Mouse (Mus musculus) CH12.LX (cell line): ENCODE data around the gene Il2ra.

Source experiments
- BHLHE40 ChIP-seq: IDR thresholded peaks from 2 replicates; pipeline ENCODE4 v1.6.1; 2011; ENCODE audit warnings: mild to moderate bottlenecking, low read depth, low read length, improper control_type of control experiment
- CHD1 ChIP-seq: IDR thresholded peaks from 2 replicates; pipeline ENCODE4 v1.6.1; 2012; ENCODE audit warnings: low read depth, low read length, improper control_type of control experiment, inconsistent platforms
- CTCF ChIP-seq, 2 experiments: IDR thresholded peaks in 1 of 2; conservative IDR thresholded peaks in 1 of 2; 2 replicates each; pipeline ENCODE4 v1.5.1; 2011 to 2012; ENCODE audit warnings: low read depth in 2 of 2, low read length in 2 of 2, improper control_type of control experiment in 1 of 2, inconsistent platforms in 1 of 2, mild to moderate bottlenecking in 1 of 2, moderate library complexity in 1 of 2
- JUND ChIP-seq: conservative IDR thresholded peaks from 2 replicates; pipeline ENCODE4 v1.6.1; 2011; ENCODE audit warnings: low read depth, low read length, improper control_type of control experiment
- MAFK ChIP-seq: IDR thresholded peaks from 2 replicates; pipeline ENCODE4 v1.6.1; 2011; ENCODE audit warnings: low read length, improper control_type of control experiment; ENCODE audit not compliant: insufficient replicate concordance
- MAZ ChIP-seq: IDR thresholded peaks from 2 replicates; pipeline ENCODE4 v1.6.1; 2012; ENCODE audit warnings: low read depth, mild to moderate bottlenecking, inconsistent platforms, low read length, improper control_type of control experiment, moderate library complexity
- MEF2A ChIP-seq: IDR thresholded peaks from 2 replicates; pipeline ENCODE4 v1.6.1; 2014; ENCODE audit warnings: low read depth, mild to moderate bottlenecking, inconsistent platforms, low read length, improper control_type of control experiment, borderline replicate concordance
- POLR2A ChIP-seq: IDR thresholded peaks from 2 replicates; pipeline ENCODE4 v1.6.1; 2011; ENCODE audit warnings: low read depth, mild to moderate bottlenecking, improper control_type of control experiment, low read length
- RCOR1 ChIP-seq: conservative IDR thresholded peaks from 2 replicates; pipeline ENCODE4 v1.6.1; 2012; ENCODE audit warnings: low read depth, mild to moderate bottlenecking, inconsistent platforms, low read length, improper control_type of control experiment
- SIN3A ChIP-seq: IDR thresholded peaks from 2 replicates; pipeline ENCODE4 v1.6.1; 2012; ENCODE audit warnings: low read length, improper control_type of control experiment, inconsistent platforms
- SMC3 ChIP-seq: IDR thresholded peaks from 2 replicates; pipeline ENCODE4 v1.6.1; 2011; ENCODE audit warnings: low read depth, low read length, improper control_type of control experiment
- USF2 ChIP-seq: conservative IDR thresholded peaks from 2 replicates; pipeline ENCODE4 v1.6.1; 2011; ENCODE audit warnings: low read depth, low read length, improper control_type of control experiment
- ZNF384 ChIP-seq: IDR thresholded peaks from 2 replicates; pipeline ENCODE4 v1.6.1; 2012; ENCODE audit warnings: low read depth, low read length, improper control_type of control experiment, inconsistent platforms

- no peak for TF ChIP-seq USF2
- TF ChIP-seq POLR2A: no peak
- no peak for TF ChIP-seq SMC3
- TF ChIP-seq BHLHE40: no peak
- TF ChIP-seq SIN3A: no peak
- TF ChIP-seq RCOR1: no peak
- TF ChIP-seq CTCF (conservative IDR thresholded peaks at IDR 0.05 in 1 of 2, IDR thresholded peaks at IDR 0.05 in 1 of 2; ENCODE audit: low read depth in 2 of 2, low read length in 2 of 2): no peak
- no peak for TF ChIP-seq JUND
- no peak for TF ChIP-seq MAZ
- no peak for TF ChIP-seq MAFK
- TF ChIP-seq MEF2A: no peak
- TF ChIP-seq ZNF384: no peak
- TF ChIP-seq CHD1: no peak
These were observed 56.4 kb downstream of the Il2ra start for GRCm38 (mm10) chr2:11698994-11699393.
